Mouse (Mus musculus): ENCODE data around the gene Gata3.

GRCm38 (mm10) chr2:9875676-9876357, 14.0 kb downstream of the Gata3 start:
- TF ChIP-seq CTCF (IDR thresholded peaks at IDR 0.05; ENCODE audit: low read depth) (no peak), EP300 (IDR thresholded peaks at IDR 0.05; ENCODE audit: low read depth) (no peak)
